Mouse (Mus musculus) limb, embryonic 12.5 days (tissue): ENCODE measurements around the gene Hfe2. TPM values are rescaled to one million over a fixed set of nuclear protein-coding genes. Genes with fewer than 3 reads are reported as not detected.
A peak's percentile ranks its signal among the peaks of the same experiment; 100 is the strongest.

ENCODE experiments used
- ATAC-seq: fragments of 200-750 bp; cut with Nextera tagmentation; 2 replicates; pipeline ENCODE4 v1.8.0; 2017; ENCODE audit warnings: low read depth, moderate TSS enrichment; ENCODE audit not compliant: insufficient number of reproducible peaks, insufficient read depth, low FRiP score, low TSS enrichment
- H3K27ac ChIP-seq: fragments of 300-500 bp; sonication (generic); 2 replicates; pipeline ENCODE4 v1.5.1; 2016; ENCODE audit warnings: mild to moderate bottlenecking, moderate library complexity
- H3K27me3 ChIP-seq: fragments of 300-500 bp; sonication (generic); 2 replicates; pipeline ENCODE4 v1.6.1; 2016; ENCODE audit warnings: mild to moderate bottlenecking, moderate library complexity
- H3K36me3 ChIP-seq: fragments of 300-500 bp; sonication (generic); 2 replicates; pipeline ENCODE4 v1.6.1; 2016; ENCODE audit warnings: mild to moderate bottlenecking, moderate library complexity
- H3K4me1 ChIP-seq: fragments of 300-500 bp; sonication (generic); replicated peaks from 2 replicates; pipeline ENCODE4 v1.6.1; 2016
- H3K4me2 ChIP-seq: fragments of 300-500 bp; sonication (generic); 2 replicates; pipeline ENCODE4 v1.6.1; 2016; ENCODE audit warnings: mild to moderate bottlenecking, moderate library complexity
- H3K4me3 ChIP-seq: fragments of 300-500 bp; sonication (generic); replicated peaks from 2 replicates; pipeline ENCODE4 v1.5.1; 2016; ENCODE audit warnings: mild to moderate bottlenecking
- H3K9ac ChIP-seq: fragments of 300-500 bp; sonication (generic); replicated peaks from 2 replicates; pipeline ENCODE4 v1.6.1; 2016; ENCODE audit warnings: mild to moderate bottlenecking, moderate library complexity
- H3K9me3 ChIP-seq: fragments of 300-500 bp; sonication (generic); 2 replicates; pipeline ENCODE4 v1.6.1; 2016; ENCODE audit warnings: mild to moderate bottlenecking, moderate library complexity
- WGBS: fragments of 180-500 bp; shearing (Covaris S2); methylation state at CpG from one replicate; pipeline ENCODE4 v1.1.7; 2016; 5-methylcytosine and 5-hydroxymethylcytosine counted together
- polyA plus RNA-seq: library from polyadenylated mRNA; unstranded; fragments of >200 nt; fragmentation: Nextera tagmentation; extraction: Ambion mirVana; gene quantifications from 2 replicates; pipeline ENCODE4 v1.2.1, GENCODE M21; 2016

The Hfe2 gene
- polyA plus RNA-seq, 1 experiment from 2014 or later: 7.8 TPM

GRCm38 (mm10) chr3:96534300-96534699 is 9.3 kb downstream of the Hfe2 start:
- Histone ChIP-seq H3K9ac (no peak overlapping the region), H3K4me1 (peaks cover 5% of the 10 kb centered on the region; the same call in 1 of the 2 replicates), H3K4me3 (no peak overlapping the region), H3K9me3 (no peaks in the 10 kb centered on the region), H3K36me3 (no peaks in the 10 kb centered on the region), H3K4me2 (no peak overlapping the region), H3K27ac (no peak overlapping the region), H3K27me3 (peaks cover 14% of the 10 kb centered on the region)
- WGBS: 60% methylated on average over 2 of the region's 2 CpGs
- ATAC-seq: no peak

- Histone ChIP-seq H3K9me3 (no peaks in the 10 kb centered on the region), H3K4me3 (no peak overlapping the region), H3K4me2 (no peak overlapping the region), H3K9ac (no peak overlapping the region), H3K36me3 (no peaks in the 10 kb centered on the region), H3K4me1 (peaks cover 7% of the 10 kb centered on the region), H3K27ac (no peak overlapping the region), H3K27me3 (peaks cover 5% of the 10 kb centered on the region; the same call in 1 of the 2 replicates)
- ATAC-seq: no peak
- 17% methylated on average over 2 of the region's 2 CpGs for WGBS
Observed at GRCm38 (mm10) chr3:96539316-96539715, 14.3 kb downstream of the Hfe2 start.

- no peak for ATAC-seq
- no peak overlapping the region for H3K4me3 ChIP-seq
- 26% methylated on average over 6 of the region's 6 CpGs for WGBS
- H3K9me3 ChIP-seq: no peaks in the 10 kb centered on the region
- no peak overlapping the region for H3K27ac ChIP-seq
- peaks cover 5% of the 10 kb centered on the region; the same call in 1 of the 2 replicates for H3K27me3 ChIP-seq
- H3K4me2 ChIP-seq: no peak overlapping the region
- peaks cover 7% of the 10 kb centered on the region for H3K4me1 ChIP-seq
- no peaks in the 10 kb centered on the region for H3K36me3 ChIP-seq
- no peak overlapping the region for H3K9ac ChIP-seq
Observed at GRCm38 (mm10) chr3:96540740-96541139, 15.8 kb downstream of the Hfe2 start.

- Histone ChIP-seq H3K36me3 (no peaks in the 10 kb centered on the region), H3K4me2 (no peak overlapping the region), H3K27ac (no peak overlapping the region), H3K27me3 (peaks cover 5% of the 10 kb centered on the region; the same call in 1 of the 2 replicates), H3K9me3 (no peaks in the 10 kb centered on the region), H3K9ac (0 out of 2 replicates have a peak overlapping the region, but pooled peaks have one; percentile 27), H3K4me1 (peaks cover 7% of the 10 kb centered on the region), H3K4me3 (no peak overlapping the region)
- WGBS: 16% methylated on average over 14 of the region's 14 CpGs
- no peak for ATAC-seq
Observed at GRCm38 (mm10) chr3:96541328-96542078, 16.5 kb downstream of the Hfe2 start.

GRCm38 (mm10) chr3:96542554-96542953 is 17.6 kb downstream of the Hfe2 start:
- H3K36me3 ChIP-seq: no peaks in the 10 kb centered on the region
- 77% methylated on average over 8 of the region's 8 CpGs for WGBS
- no peak overlapping the region for H3K9ac ChIP-seq
- peaks cover 8% of the 10 kb centered on the region for H3K4me1 ChIP-seq
- no peaks in the 10 kb centered on the region for H3K9me3 ChIP-seq
- H3K4me2 ChIP-seq: no peak overlapping the region
- ATAC-seq: no peak
- H3K4me3 ChIP-seq: no peak overlapping the region
- no peak overlapping the region for H3K27ac ChIP-seq
- H3K27me3 ChIP-seq: peaks cover 5% of the 10 kb centered on the region; the same call in 1 of the 2 replicates

GRCm38 (mm10) chr3:96543345-96543744 is 18.4 kb downstream of the Hfe2 start:
- no peak overlapping the region for H3K4me3 ChIP-seq
- H3K36me3 ChIP-seq: no peaks in the 10 kb centered on the region
- H3K27ac ChIP-seq: no peak overlapping the region
- WGBS: 82% methylated on average over 11 of the region's 11 CpGs
- peaks cover 11% of the 10 kb centered on the region for H3K4me1 ChIP-seq
- no peak overlapping the region for H3K9ac ChIP-seq
- peaks cover 5% of the 10 kb centered on the region; the same call in 1 of the 2 replicates for H3K27me3 ChIP-seq
- ATAC-seq: no peak
- no peak overlapping the region for H3K4me2 ChIP-seq
- H3K9me3 ChIP-seq: no peaks in the 10 kb centered on the region

- Histone ChIP-seq H3K9me3 (no peaks in the 10 kb centered on the region), H3K4me2 (no peak overlapping the region), H3K27ac (no peak overlapping the region), H3K27me3 (peaks cover 5% of the 10 kb centered on the region; the same call in 1 of the 2 replicates), H3K36me3 (no peaks in the 10 kb centered on the region), H3K4me1 (peaks cover 6% of the 10 kb centered on the region; the same call in 1 of the 2 replicates), H3K9ac (no peak overlapping the region), H3K4me3 (no peak overlapping the region)
- 34% methylated on average over 1 of the region's 1 CpGs for WGBS
- no peak for ATAC-seq
Observed at GRCm38 (mm10) chr3:96545565-96545964, 20.6 kb downstream of the Hfe2 start.

GRCm38 (mm10) chr3:96546880-96547279 is 21.9 kb downstream of the Hfe2 start:
- Histone ChIP-seq H3K27ac (no peak overlapping the region), H3K4me3 (no peak overlapping the region), H3K36me3 (no peaks in the 10 kb centered on the region), H3K27me3 (peaks cover 5% of the 10 kb centered on the region; the same call in 1 of the 2 replicates), H3K9ac (no peak overlapping the region), H3K4me1 (peaks cover 12% of the 10 kb centered on the region; the same call in 1 of the 2 replicates), H3K4me2 (peak overlapping the region; percentile 43; the same call in 1 of the 2 replicates), H3K9me3 (no peaks in the 10 kb centered on the region)
- WGBS: 51% methylated on average over 4 of the region's 4 CpGs
- no peak for ATAC-seq

GRCm38 (mm10) chr3:96547389-96547960 is 22.5 kb downstream of the Hfe2 start:
- H3K27me3 ChIP-seq: no peaks in the 10 kb centered on the region
- H3K27ac ChIP-seq: no peak overlapping the region
- WGBS: 9% methylated on average over 14 of the region's 14 CpGs
- H3K4me1 ChIP-seq: peaks cover 13% of the 10 kb centered on the region; the same call in 1 of the 2 replicates
- H3K4me2 ChIP-seq: peak overlapping the region; percentile 43
- no peak overlapping the region for H3K4me3 ChIP-seq
- ATAC-seq: no peak
- H3K36me3 ChIP-seq: no peaks in the 10 kb centered on the region
- H3K9ac ChIP-seq: no peak overlapping the region; the same call in 1 of the 2 replicates
- H3K9me3 ChIP-seq: no peaks in the 10 kb centered on the region

- WGBS: 79% methylated on average over 7 of the region's 7 CpGs
- Histone ChIP-seq H3K4me1 (peaks cover 13% of the 10 kb centered on the region; the same call in 1 of the 2 replicates), H3K36me3 (no peaks in the 10 kb centered on the region), H3K27ac (no peak overlapping the region), H3K4me3 (no peak overlapping the region), H3K9ac (no peak overlapping the region), H3K27me3 (no peaks in the 10 kb centered on the region), H3K4me2 (no peak overlapping the region), H3K9me3 (no peaks in the 10 kb centered on the region)
- ATAC-seq: no peak
Observed at GRCm38 (mm10) chr3:96548824-96549223, 23.9 kb downstream of the Hfe2 start.

GRCm38 (mm10) chr3:96549346-96549745 is 24.4 kb downstream of the Hfe2 start:
- Histone ChIP-seq H3K9ac (no peak overlapping the region), H3K4me3 (no peak overlapping the region), H3K4me2 (no peak overlapping the region), H3K4me1 (peaks cover 13% of the 10 kb centered on the region; the same call in 1 of the 2 replicates), H3K36me3 (no peaks in the 10 kb centered on the region), H3K27ac (no peak overlapping the region), H3K27me3 (no peaks in the 10 kb centered on the region), H3K9me3 (no peaks in the 10 kb centered on the region)
- WGBS: 86% methylated on average over 5 of the region's 5 CpGs
- no peak for ATAC-seq
